Mouse (Mus musculus): ENCODE results near the gene Ovch2. TPM values are rescaled to one million over a fixed set of nuclear protein-coding genes. Genes with fewer than 3 reads are reported as not detected.

Ovch2 gene
- not detected for total RNA-seq (2023)

DNA sequence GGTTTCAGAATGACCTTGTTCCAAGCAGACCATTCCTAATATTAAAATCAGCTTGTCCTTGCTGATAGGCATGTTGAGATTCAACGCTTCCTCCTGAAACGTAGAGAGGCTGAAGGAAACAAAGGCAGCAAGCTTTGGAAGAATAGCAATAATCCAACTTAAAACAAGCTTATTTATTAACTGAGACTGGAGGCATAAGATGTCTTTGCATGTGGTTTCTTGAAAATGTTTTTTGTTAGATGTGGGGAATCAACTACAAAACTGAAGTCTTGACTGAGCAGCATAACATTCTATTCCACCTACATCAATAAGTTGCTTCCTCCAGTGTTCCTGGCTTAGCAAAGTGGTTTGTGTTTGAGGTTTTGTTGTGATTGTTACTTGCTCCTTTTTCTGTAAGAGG, at the start of gene Ovch2:
Gene Ovch2, minus strand, starts transcription at position 101 of the 400 bp plus-strand sequence.

DNA sequence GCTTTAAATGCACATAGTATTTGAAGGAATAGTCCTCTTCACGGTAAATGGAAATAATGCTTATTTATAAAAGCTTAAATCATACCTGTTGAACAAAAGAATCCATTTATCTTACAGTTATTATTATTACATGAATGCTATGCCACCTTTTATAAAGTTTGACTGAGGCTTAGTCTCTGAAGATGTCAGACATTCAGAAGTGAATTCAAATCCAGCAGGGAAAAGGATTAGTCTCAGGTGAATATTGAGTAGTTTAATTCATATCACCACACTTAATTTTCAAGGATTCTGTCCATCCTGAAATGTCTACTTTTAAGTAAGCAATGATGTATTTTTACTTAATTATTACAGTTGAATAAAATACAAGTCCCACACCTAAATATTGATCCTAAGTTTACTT, 46.4 kb upstream of the Ovch2 start, which contains the start of gene Olfr470:
Gene Olfr470, minus strand, starts transcription at position 101 of the 400 bp plus-strand sequence.

DNA sequence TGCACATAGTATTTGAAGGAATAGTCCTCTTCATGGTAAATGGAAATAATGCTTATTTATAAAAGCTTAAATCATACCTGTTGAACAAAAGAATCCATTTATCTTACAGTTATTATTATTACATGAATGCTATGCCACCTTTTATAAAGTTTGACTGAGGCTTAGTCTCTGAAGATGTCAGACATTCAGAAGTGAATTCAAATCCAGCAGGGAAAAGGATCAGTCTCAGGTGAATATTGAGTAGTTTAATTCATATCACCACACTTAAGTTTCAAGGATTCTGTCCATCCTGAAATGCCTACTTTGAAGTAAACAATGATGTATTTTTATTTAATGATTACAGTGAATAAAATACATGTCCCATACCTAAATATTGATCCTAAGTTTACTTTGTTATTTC, 24.4 kb upstream of the Ovch2 start, which contains the start of gene Olfr469:
Gene Olfr469, minus strand, starts transcription at position 101 of the 400 bp plus-strand sequence.

GRCm38 (mm10) chr7:107811963-107812362, 11.0 kb upstream of the Ovch2 start, which contains the start of gene Olfr467:
Gene Olfr467, plus strand, starts transcription at chr7:107812263.

GRCm38 (mm10) chr7:107757308-107758151, 43.5 kb downstream of the Ovch2 start, which contains the start of gene Cyb5r2:
Gene Cyb5r2, minus strand, starts transcription at chr7:107758032.

Other genes starting within 250 kb of the Ovch2 start
- gene Olfml1, start 233.8 kb downstream of the Ovch2 start, total RNA-seq (2023): not detected
- gene Ppfibp2, start 206.0 kb downstream of the Ovch2 start, total RNA-seq (2023): 3.0 TPM
- not detected for gene 5330417H12Rik, start 176.0 kb downstream of the Ovch2 start, total RNA-seq (2023)
- gene Cyb5r2, start 43.2 kb downstream of the Ovch2 start, total RNA-seq (2023): not detected
- not detected for gene Olfr467, start 11.1 kb upstream of the Ovch2 start, total RNA-seq (2023)
- gene Olfr469, start 24.3 kb upstream of the Ovch2 start, total RNA-seq (2023): not detected
- gene Olfr470, start 46.3 kb upstream of the Ovch2 start, total RNA-seq (2023): not detected
- gene Olfr472, start 96.7 kb upstream of the Ovch2 start, total RNA-seq (2023): 0.09 TPM
- gene Olfr473, start 129.2 kb upstream of the Ovch2 start, total RNA-seq (2023): not detected
- not detected for gene Olfr474, start 153.4 kb upstream of the Ovch2 start, total RNA-seq (2023)
- not detected for gene Olfr476, start 163.6 kb upstream of the Ovch2 start, total RNA-seq (2023)
- not detected for gene Olfr477, start 185.5 kb upstream of the Ovch2 start, total RNA-seq (2023)
- gene Olfr478, start 232.8 kb upstream of the Ovch2 start, total RNA-seq (2023): not detected
- gene Olfr479, start 249.5 kb upstream of the Ovch2 start, total RNA-seq (2023): not detected

Data from CD4-positive naive resting alpha-beta T cell, adult 76 days (primary cell).